Mouse (Mus musculus) CH12.LX (cell line): ENCODE measurements at regions not wholly inside any gene's neighbourhood (a gene's known extent, or its start where the extent isn't known, plus 50 kb on each side); places are given as distances from the start of the nearest gene placed in this dataset.

Experiments used
- DNase-seq: peaks from one replicate; pipeline ENCODE4 v3.0.0-alpha.2; 2013; ENCODE audit errors: extremely low read depth
- H3K27ac ChIP-seq: 2 replicates; pipeline ENCODE4 v1.5.1; 2012; ENCODE audit warnings: low read depth, mild to moderate bottlenecking, control low read depth, moderate library complexity; ENCODE audit not compliant: insufficient read depth
- H3K27me3 ChIP-seq: replicated peaks from 2 replicates; pipeline ENCODE3; 2012; ENCODE audit warnings: inconsistent platforms
- H3K36me3 ChIP-seq, 2 experiments: replicated peaks in 1 of 2; 2 replicates each; pipeline versions ENCODE3 to v1.6.1; 2012; ENCODE audit warnings: inconsistent platforms in 1 of 2, low read length in 1 of 2, mild to moderate bottlenecking in 1 of 2, mixed read lengths in 1 of 2, moderate library complexity in 1 of 2; ENCODE audit not compliant: control insufficient read depth in 1 of 2, insufficient read depth in 1 of 2
- H3K4me1 ChIP-seq, 2 experiments: 2 replicates each; pipeline ENCODE4 v1.6.1; 2012; ENCODE audit warnings: inconsistent platforms in 1 of 2, moderate library complexity in 1 of 2; ENCODE audit not compliant: insufficient read depth in 2 of 2, control insufficient read depth in 1 of 2
- H3K4me2 ChIP-seq: 2 replicates; pipeline ENCODE4 v1.6.1; 2012; ENCODE audit warnings: low read depth, mild to moderate bottlenecking, control low read depth; ENCODE audit not compliant: poor library complexity, insufficient read depth, severe bottlenecking
- H3K4me3 ChIP-seq, 3 experiments: fragments of 150-350 bp in 1 of 3; sonication (generic) in 1 of 3; replicated peaks in 1 of 3; 2 replicates each; pipeline versions ENCODE3 to v1.5.1; 2011 to 2012; ENCODE audit warnings: low read depth in 2 of 3, low read length in 2 of 3, mild to moderate bottlenecking in 2 of 3, moderate library complexity in 2 of 3, control low read depth in 1 of 3, improper control_type of control experiment in 1 of 3, inconsistent platforms in 1 of 3, mixed read lengths in 1 of 3; ENCODE audit not compliant: poor library complexity in 1 of 3
- H3K79me2 ChIP-seq: replicated peaks from 2 replicates; pipeline ENCODE4 v1.6.1; 2012; ENCODE audit warnings: mild to moderate bottlenecking, moderate library complexity; ENCODE audit not compliant: control insufficient read depth, poor library complexity, insufficient read depth, severe bottlenecking; ENCODE audit errors: extremely low read depth
- H3K9ac ChIP-seq: 2 replicates; pipeline ENCODE4 v1.6.1; 2012; ENCODE audit warnings: low read depth, mild to moderate bottlenecking, control low read depth, moderate library complexity; ENCODE audit not compliant: insufficient read depth
- H3K9me3 ChIP-seq: replicated peaks from 2 replicates; pipeline ENCODE3; 2012; ENCODE audit warnings: low read length, inconsistent platforms, mixed read lengths
- CHD1 ChIP-seq: IDR thresholded peaks from 2 replicates; pipeline ENCODE4 v1.6.1; 2012; ENCODE audit warnings: low read depth, low read length, improper control_type of control experiment, inconsistent platforms
- EP300 ChIP-seq: IDR thresholded peaks from 2 replicates; pipeline ENCODE4 v1.6.1; 2011; ENCODE audit warnings: low read length, improper control_type of control experiment
- GABPA ChIP-seq: IDR thresholded peaks from 2 replicates; pipeline ENCODE4 v1.6.1; 2012; ENCODE audit warnings: low read depth, low read length, improper control_type of control experiment, inconsistent platforms; ENCODE audit not compliant: insufficient replicate concordance
- HCFC1 ChIP-seq: IDR thresholded peaks from 2 replicates; pipeline ENCODE4 v1.6.1; 2012; ENCODE audit warnings: low read depth, mild to moderate bottlenecking, inconsistent platforms, low read length, improper control_type of control experiment
- IRF4 ChIP-seq: IDR thresholded peaks from 2 replicates; pipeline ENCODE4 v1.6.1; 2014; ENCODE audit warnings: low read depth, mild to moderate bottlenecking, inconsistent platforms, low read length, improper control_type of control experiment
- JUN ChIP-seq: IDR thresholded peaks from 2 replicates; pipeline ENCODE4 v1.6.1; 2011; ENCODE audit warnings: low read depth, mild to moderate bottlenecking, low read length, improper control_type of control experiment, moderate library complexity; ENCODE audit not compliant: insufficient read depth
- JUND ChIP-seq: conservative IDR thresholded peaks from 2 replicates; pipeline ENCODE4 v1.6.1; 2011; ENCODE audit warnings: low read depth, low read length, improper control_type of control experiment
- MXI1 ChIP-seq: IDR thresholded peaks from 2 replicates; pipeline ENCODE4 v1.6.1; 2011; ENCODE audit warnings: mild to moderate bottlenecking, low read depth, low read length, improper control_type of control experiment
- NRF1 ChIP-seq: IDR thresholded peaks from 2 replicates; pipeline ENCODE4 v1.6.1; 2014; ENCODE audit warnings: low read depth, mild to moderate bottlenecking, inconsistent platforms, low read length, improper control_type of control experiment, moderate library complexity
- PAX5 ChIP-seq: IDR thresholded peaks from 2 replicates; pipeline ENCODE4 v1.6.1; 2012; ENCODE audit warnings: low read length, inconsistent platforms, mixed read lengths
- POLR2A ChIP-seq: IDR thresholded peaks from 2 replicates; pipeline ENCODE4 v1.6.1; 2011; ENCODE audit warnings: low read depth, mild to moderate bottlenecking, improper control_type of control experiment, low read length
- POLR2AphosphoS2 ChIP-seq: IDR thresholded peaks from 2 replicates; pipeline ENCODE4 v1.6.1; 2011; ENCODE audit warnings: low read depth, low read length, improper control_type of control experiment
- RAD21 ChIP-seq: IDR thresholded peaks from 2 replicates; pipeline ENCODE4 v1.6.1; 2011; ENCODE audit warnings: low read depth, mild to moderate bottlenecking, low read length, improper control_type of control experiment, moderate library complexity
- RCOR1 ChIP-seq: conservative IDR thresholded peaks from 2 replicates; pipeline ENCODE4 v1.6.1; 2012; ENCODE audit warnings: low read depth, mild to moderate bottlenecking, inconsistent platforms, low read length, improper control_type of control experiment
- SMC3 ChIP-seq: IDR thresholded peaks from 2 replicates; pipeline ENCODE4 v1.6.1; 2011; ENCODE audit warnings: low read depth, low read length, improper control_type of control experiment
- TBP ChIP-seq: conservative IDR thresholded peaks from 2 replicates; pipeline ENCODE4 v1.6.1; 2011; ENCODE audit warnings: low read depth, low read length, improper control_type of control experiment
- TCF12 ChIP-seq: IDR thresholded peaks from 2 replicates; pipeline ENCODE4 v1.6.1; 2014; ENCODE audit warnings: low read depth, mild to moderate bottlenecking, inconsistent platforms, low read length, improper control_type of control experiment
- UBTF ChIP-seq: IDR thresholded peaks from 2 replicates; pipeline ENCODE4 v1.6.1; 2012; ENCODE audit warnings: low read depth, mild to moderate bottlenecking, inconsistent platforms, low read length, improper control_type of control experiment, moderate library complexity
- USF2 ChIP-seq: conservative IDR thresholded peaks from 2 replicates; pipeline ENCODE4 v1.6.1; 2011; ENCODE audit warnings: low read depth, low read length, improper control_type of control experiment
- ZC3H11A ChIP-seq: IDR thresholded peaks from 2 replicates; pipeline ENCODE4 v1.6.1; 2012; ENCODE audit warnings: low read depth, mild to moderate bottlenecking, inconsistent platforms, low read length, improper control_type of control experiment
- dilution Hi-C: fragments of 300-500 bp; cut with MboI; formaldehyde crosslinking; loops from 2 replicates; pipeline ENCODE4 v1.14.3; 2020; ENCODE audit warnings: low sequenced_read_pairs; ENCODE audit not compliant: extremely low pct_unique_long_range_greater_than_20kb, extremely low pct_ligation_motif_present
- in situ Hi-C: fragments of 300-500 bp; cut with MboI; formaldehyde crosslinking; loops from 3 replicates; pipeline ENCODE4 v1.14.3; 2019; ENCODE audit warnings: low sequenced_read_pairs, low pct_ligation_motif_present, low pct_unique_long_range_greater_than_20kb, mixed read lengths

GRCm38 (mm10) chr3:37938284-37938596 lies 213.9 kb upstream of the Gm5148 start:
- in situ Hi-C loops (no loop called here), dilution Hi-C loops (no loop called here)
- Histone ChIP-seq H3K4me3 (no peak overlapping the region), H3K36me3 (no peaks in the 10 kb centered on the region), H3K27me3 (no peaks in the 10 kb centered on the region), H3K79me2 (no peaks in the 10 kb centered on the region), H3K4me1 (no peaks in the 10 kb centered on the region), H3K27ac (no peak overlapping the region), H3K9ac (no peak overlapping the region), H3K9me3 (no peaks in the 10 kb centered on the region), H3K4me2 (no peak overlapping the region)
- TF ChIP-seq RCOR1: no peak
- TF ChIP-seq PAX5: no peak
- no peak for TF ChIP-seq HCFC1
- TF ChIP-seq NRF1: no peak
- no peak for TF ChIP-seq ZC3H11A
- TF ChIP-seq JUND: no peak
- no peak for TF ChIP-seq GABPA
- no peak for TF ChIP-seq CHD1
- no peak for TF ChIP-seq EP300
- no peak for DNase-seq

GRCm38 (mm10) chr3:37937381-37938283 lies 213.3 kb upstream of the Gm5148 start:
- dilution Hi-C loops: no loop called here
- H3K9me3 ChIP-seq: no peaks in the 10 kb centered on the region
- in situ Hi-C loops: no loop called here
- H3K79me2 ChIP-seq: no peaks in the 10 kb centered on the region
- no peaks in the 10 kb centered on the region for H3K36me3 ChIP-seq
- H3K27ac ChIP-seq: no peak overlapping the region
- H3K4me1 ChIP-seq: no peaks in the 10 kb centered on the region
- no peak for TF ChIP-seq USF2
- TF ChIP-seq SMC3: no peak
- no peak for TF ChIP-seq TCF12
- TF ChIP-seq POLR2A: no peak
- TF ChIP-seq JUN: no peak
- no peak for TF ChIP-seq RCOR1
- no peak for TF ChIP-seq MXI1
- TF ChIP-seq ZC3H11A: no peak
- TF ChIP-seq HCFC1: no peak
- no peak for TF ChIP-seq UBTF
- no peak for TF ChIP-seq RAD21
- TF ChIP-seq TBP: no peak
- TF ChIP-seq IRF4: no peak
- no peak for TF ChIP-seq POLR2AphosphoS2
- no peak overlapping the region for H3K4me2 ChIP-seq
- H3K27me3 ChIP-seq: no peaks in the 10 kb centered on the region
- DNase-seq: no peak
- H3K4me3 ChIP-seq: no peak overlapping the region
- no peak overlapping the region for H3K9ac ChIP-seq
